Mouse (Mus musculus) kidney, postnatal 4 days (tissue): ENCODE data around the gene Tcaf3.
A peak's percentile ranks its signal among the peaks of the same experiment; 100 is the strongest.

Experiments used
- DNase-seq, 2 experiments: peaks; one replicate each; pipeline ENCODE4 v3.0.0; 2021; ENCODE audit warnings: mixed read lengths in 2 of 2

Tcaf3 gene

GRCm38 (mm10) chr6:42597592-42597991 lies at the start of gene Tcaf3:
Tcaf3 (minus strand) TSS chr6:42597692.
- DNase-seq: no peak

DNA sequence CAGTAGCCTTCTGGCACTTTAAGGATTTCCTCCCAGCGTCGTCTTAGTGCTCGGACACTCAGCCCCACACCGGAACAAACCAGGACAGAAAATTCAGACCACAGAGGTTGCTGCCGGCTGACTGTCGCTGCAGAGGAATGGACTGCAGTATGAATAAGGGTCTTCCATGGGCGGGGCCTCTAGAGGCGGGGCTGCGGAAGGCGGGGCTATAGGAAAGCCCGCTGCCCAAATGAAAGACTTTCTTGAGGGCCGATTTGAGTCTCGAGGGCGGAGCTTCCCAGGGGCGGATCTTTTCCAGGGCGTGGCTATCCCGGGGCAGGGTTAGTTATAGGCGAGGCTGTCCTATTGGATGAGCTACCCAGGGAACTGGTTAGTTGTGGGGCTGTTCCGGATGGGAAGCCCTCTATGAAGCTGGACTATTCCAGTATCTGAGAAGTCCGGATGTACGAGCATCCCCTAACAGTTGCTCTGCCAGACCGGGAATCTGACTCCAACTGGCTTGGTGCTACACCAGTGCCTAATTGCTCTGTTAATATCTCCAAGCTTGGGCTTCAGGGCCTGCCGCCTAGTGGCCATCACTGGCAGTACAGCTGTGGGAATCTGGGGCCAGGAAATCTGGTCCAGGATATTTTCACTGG lies 47.5 kb upstream of the Tcaf3 start, which contains the start of gene Tcaf2:
Gene Tcaf2 (minus strand): TSS at position 343 of the 638 bp plus-strand sequence.
- peak; percentile 93 to 95 for DNase-seq

DNA sequence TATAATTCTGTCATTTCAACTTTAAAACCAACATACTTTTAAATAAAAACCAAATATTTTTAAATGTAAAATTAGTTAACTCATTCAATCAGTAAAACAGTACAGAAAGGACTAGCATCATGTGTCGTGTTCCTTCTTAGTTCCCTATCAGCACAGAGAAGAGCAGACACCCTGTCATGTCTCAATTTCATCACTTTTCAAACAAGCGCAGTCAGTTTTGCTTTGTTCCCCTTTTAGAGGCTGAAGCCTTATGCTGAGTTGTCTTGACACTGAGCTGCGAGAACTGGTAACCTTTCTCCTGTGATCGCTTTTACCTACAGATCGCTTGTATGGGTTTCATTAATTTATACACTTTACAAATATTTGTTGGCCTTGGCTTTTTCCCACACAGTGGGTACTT lies 36.9 kb upstream of the Tcaf3 start:
- no peak for DNase-seq

GRCm38 (mm10) chr6:42631395-42631794 lies 33.9 kb upstream of the Tcaf3 start:
- no peak for DNase-seq

GRCm38 (mm10) chr6:42616904-42617303 lies 19.4 kb upstream of the Tcaf3 start:
- no peak for DNase-seq

- no peak for DNase-seq
Observed at GRCm38 (mm10) chr6:42612218-42612617, 14.7 kb upstream of the Tcaf3 start.

DNA sequence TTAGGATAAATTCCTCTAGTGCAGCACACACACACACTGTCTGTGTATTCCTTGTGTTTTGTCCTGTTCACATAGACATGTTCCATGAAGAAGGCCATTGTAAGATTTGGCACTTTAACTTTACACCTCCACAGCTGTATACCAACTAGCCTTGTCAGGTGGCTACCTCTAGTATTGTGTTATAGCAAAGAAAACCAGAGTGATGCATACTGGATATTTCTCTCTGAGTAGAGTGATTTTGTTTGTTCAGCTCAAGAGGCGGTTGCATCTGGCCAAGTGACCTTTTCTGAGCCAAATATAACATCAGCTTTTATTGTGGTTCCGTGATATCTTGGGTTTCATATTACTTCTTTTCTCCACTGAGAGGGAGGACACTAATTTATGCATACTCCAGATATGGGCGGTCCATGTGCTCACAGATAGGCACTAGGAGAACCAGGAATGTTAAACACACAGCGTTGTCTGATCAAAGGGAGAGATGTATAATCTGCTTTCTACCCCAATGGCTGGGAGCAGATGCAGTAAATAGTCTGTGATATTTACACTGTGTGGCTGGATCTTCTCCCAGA lies 13.5 kb upstream of the Tcaf3 start:
- DNase-seq: no peak

- DNase-seq: no peak
Observed at GRCm38 (mm10) chr6:42593138-42593882, 4.2 kb downstream of the Tcaf3 start.

- no peak for DNase-seq
Observed at GRCm38 (mm10) chr6:42586569-42586968, 10.9 kb downstream of the Tcaf3 start.

DNA sequence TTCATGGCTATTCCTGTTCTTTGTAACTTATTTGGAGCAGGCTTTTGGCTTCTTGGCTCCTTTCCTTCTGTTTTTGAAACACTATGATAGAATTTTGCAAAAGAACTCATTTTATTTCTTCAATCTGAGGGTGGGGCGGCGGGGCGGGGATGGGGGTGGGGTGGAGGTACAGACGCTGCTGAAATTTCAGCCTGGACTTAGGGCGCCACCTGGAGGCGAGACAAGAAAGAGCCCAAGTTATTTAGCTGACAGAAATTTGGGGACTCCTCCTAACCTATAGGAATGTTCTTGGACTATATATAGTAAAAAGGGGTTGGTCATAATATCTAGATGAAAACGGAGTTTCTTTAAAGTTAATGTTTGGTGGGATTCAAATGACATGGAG lies 14.0 kb downstream of the Tcaf3 start:
- peak; percentile 80 to 83 for DNase-seq

DNA sequence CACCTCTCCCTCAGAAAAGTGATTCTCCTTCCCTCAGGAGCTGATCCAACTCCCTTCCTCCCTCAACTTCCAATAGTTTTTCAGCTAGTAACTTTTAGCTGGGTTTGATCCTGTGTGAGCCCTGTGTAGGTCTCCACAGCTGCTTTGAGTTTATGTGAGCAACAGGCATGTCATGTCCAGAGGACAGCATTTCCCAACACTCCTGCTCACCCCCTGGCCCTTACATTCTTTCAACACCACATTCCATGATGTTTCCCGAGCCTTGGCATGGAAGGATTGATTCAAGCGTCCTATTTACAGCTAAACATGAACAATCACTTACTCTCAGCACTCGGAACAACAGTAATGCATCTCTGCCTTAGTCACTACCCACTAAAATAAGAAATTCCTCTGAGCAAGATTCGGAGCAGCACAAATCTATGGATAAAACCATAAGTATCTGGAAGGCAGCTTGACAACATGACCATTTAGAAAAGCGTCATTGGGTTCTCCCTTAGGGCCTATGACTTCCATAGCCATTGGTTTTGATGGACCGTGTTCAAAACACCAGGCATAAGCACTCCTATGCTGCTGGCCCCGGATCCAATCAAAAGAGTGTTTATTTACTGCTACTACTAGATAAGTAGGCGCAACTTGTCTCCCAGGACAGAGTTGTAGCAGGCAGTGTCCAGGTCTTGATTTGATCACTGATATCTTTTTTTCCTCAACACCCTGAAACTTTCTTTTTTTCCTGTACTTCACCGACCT lies 14.6 kb downstream of the Tcaf3 start:
- no peak for DNase-seq

GRCm38 (mm10) chr6:42578678-42579077 lies 18.8 kb downstream of the Tcaf3 start:
- DNase-seq: no peak

GRCm38 (mm10) chr6:42577433-42577832 lies 20.1 kb downstream of the Tcaf3 start:
- DNase-seq: no peak

DNA sequence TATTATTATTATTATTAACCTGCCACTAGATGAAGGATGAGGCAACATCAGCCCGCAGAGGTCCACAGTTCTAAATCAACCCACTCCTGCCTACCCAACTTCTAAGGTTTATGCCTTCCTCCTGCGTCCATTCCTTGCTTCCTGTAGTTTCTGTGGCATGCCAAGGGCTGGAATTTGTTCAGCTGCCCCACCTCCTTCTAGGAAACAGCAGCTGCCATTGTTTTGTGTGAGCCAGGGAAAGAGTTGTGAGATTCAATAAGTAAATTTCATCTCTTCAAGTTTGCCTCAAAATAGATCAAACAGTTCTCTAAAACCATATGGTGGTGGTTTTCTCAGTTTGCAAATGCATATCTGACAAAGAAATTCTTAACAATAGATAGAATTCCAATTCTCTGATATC lies 29.3 kb downstream of the Tcaf3 start:
- no peak for DNase-seq

DNA sequence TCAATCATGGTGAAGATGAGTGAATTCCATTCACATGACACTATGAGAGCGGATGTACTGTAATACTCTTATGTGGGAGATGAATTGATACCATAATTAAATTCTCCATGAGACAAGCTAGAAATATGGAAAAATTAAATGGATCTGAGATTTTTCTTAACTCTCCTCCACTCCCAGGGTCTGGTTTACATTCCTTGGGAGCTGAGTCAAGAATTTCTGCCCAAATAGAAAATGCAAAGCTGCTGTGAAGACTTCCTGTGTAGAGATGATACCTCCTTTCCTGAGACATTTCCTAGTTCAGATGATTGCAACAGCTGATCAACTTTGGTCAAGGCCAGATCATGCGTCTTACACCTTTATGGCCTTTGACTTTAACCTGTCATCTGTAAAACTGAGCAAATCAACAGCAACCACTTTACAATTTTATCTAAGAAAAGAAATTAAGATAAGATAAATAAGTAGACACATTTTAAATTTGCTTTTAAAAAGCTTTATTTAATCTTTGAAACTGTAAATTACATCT lies 31.4 kb downstream of the Tcaf3 start:
- no peak for DNase-seq

GRCm38 (mm10) chr6:42562280-42562679 lies 35.2 kb downstream of the Tcaf3 start:
- no peak for DNase-seq

GRCm38 (mm10) chr6:42560885-42561284 lies 36.6 kb downstream of the Tcaf3 start:
- no peak for DNase-seq

DNA sequence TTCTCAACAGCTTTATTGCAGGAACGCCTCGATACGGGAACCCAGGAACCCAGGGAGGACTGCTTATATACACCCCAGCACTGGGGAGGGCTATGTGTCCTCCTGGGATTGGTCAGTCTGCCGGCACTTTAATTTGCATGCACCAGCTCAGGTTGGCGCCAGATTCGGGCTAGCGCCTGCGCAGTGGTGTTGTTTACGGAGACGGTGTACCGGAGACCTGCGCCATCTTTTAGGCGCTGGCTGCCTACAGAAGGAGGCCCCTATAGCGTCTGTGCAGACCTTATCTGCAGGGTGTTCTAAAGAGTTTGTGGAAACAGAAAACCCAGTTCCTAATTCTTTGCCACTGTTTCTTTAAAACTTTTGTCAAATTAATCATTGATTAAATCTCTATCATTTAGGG lies 38.9 kb downstream of the Tcaf3 start:
- DNase-seq: no peak

GRCm38 (mm10) chr6:42547461-42547860 lies 50.0 kb downstream of the Tcaf3 start, which contains the start of gene Olfr455:
Olfr455 (minus strand) TSS chr6:42547587.
- DNase-seq: peak in 1 of 2 experiments; percentile 3

GRCm38 (mm10) chr6:42546180-42546579 lies 51.3 kb downstream of the Tcaf3 start:
- DNase-seq: no peak

DNA sequence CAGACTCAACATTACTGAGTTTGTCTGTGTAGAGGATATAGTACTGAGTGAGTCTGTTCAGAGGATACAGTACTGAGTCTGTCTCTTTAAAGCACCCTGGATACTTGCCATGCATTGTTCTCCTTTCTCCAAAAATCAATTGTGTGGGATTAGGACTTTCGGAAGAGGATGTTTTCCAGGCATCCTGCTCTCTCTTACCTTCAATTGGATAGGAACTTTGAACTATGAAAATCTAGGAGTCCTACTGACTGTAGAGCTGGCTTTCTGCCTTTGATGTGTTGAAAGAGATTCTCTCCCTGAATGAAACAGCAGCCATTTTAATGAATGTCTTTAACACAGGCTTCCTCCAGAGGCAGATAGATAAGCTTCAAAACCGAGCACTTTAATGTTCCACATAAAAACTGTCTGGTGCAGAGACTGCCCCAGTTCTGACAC lies 52.0 kb downstream of the Tcaf3 start:
- DNase-seq: no peak

- no peak for DNase-seq
Observed at GRCm38 (mm10) chr6:42544846-42545245, 52.6 kb downstream of the Tcaf3 start.
